Mouse (Mus musculus): Measurements from ENCODE around the gene Arfgap2. TPM values are rescaled to one million over a fixed set of nuclear protein-coding genes. Genes with fewer than 3 reads are reported as not detected.
"Not testable (repeated sequence)": the region's sequence is repeated elsewhere in the genome, so short reads cannot be mapped to it uniquely, and the experiment has no call there.

Arfgap2 gene
- polyA plus RNA-seq (2014; fragmentation: Nextera tagmentation; extraction: Ambion mirVana): 68.1 and 79.3 TPM in 2 replicates

DNA sequence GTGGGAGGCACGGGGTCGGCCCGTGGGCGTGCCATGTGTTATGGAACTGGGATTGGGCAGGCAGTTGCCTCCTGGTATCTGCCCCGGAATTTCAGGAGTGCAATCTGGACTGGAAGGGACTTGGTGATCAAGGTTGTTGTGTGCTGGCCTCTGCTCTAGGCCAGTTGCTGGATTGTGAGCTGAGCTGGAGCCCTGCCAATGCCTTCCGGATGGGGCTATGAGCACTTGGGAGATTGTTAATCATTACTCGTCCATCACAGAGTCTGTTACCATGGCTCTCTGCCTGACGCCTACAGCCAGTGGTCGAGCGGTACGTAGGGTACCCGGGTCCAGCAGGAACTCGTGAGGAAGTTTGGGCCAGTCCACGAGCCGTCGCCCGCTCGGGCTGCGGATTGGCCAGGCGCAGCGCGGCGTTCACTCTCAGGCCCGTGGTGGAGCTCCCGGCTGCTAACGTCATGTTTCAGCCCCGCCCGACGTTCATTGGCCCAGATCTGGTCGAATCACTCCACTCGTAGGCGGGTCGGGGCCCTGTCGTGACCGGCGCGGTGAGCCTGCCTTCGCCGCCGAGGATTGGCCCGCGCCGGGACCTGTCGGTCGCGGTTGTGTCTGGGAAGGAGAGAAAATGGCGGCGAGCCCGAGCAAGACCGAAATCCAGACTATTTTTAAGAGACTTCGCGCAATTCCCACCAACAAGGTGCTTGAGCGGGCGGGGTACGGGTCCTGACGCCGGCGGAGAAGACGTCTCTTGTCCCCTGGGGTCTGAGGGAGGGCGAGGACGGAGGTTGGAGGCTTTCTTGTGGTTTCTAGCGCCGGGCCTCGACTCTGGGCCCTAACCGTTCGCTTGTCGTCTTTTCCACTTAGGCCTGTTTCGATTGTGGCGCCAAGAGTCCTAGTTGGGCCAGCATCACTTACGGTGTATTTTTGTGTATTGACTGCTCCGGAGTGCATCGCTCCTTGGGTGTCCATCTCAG lies at the start of gene Arfgap2:
TSS of gene Arfgap2 (plus strand) at position 264 of the 971 bp plus-strand sequence.
- Histone ChIP-seq H3K27ac (replicated peaks; ENCODE audit: low read depth, low read length) (peak within 1 kb of the TSS; percentile 93), H3K4me1 (ENCODE audit: control insufficient read depth, insufficient read depth, low read length) (peaks cover 8% of the 10 kb centered on the region; the same call in 1 of the 2 replicates), H3K9ac (ENCODE audit: low read depth, low read length) (peak within 1 kb of the TSS; percentile 94), H3K36me3 (ENCODE audit: control insufficient read depth, insufficient read depth, low read length) (peaks cover 64% of the 10 kb centered on the region), H3K4me3 (ENCODE audit: low read depth, low read length) (peak within 1 kb of the TSS; percentile 80), H3K4me2 (ENCODE audit: low read depth, low read length) (peak within 1 kb of the TSS; percentile 79), H3K9me3 (ENCODE audit: control insufficient read depth, low read length) (no peaks in the 10 kb centered on the region), H3K27me3 (replicated peaks; ENCODE audit: control insufficient read depth, insufficient read depth, low read length) (no peaks in the 10 kb centered on the region)
- peak; percentile 100 for ATAC-seq (ENCODE audit: low read depth)
- under 1% methylated on average over 69 of the region's 72 CpGs for WGBS
- DNase-seq (ENCODE audit: low spot score): peak; percentile 99

DNA sequence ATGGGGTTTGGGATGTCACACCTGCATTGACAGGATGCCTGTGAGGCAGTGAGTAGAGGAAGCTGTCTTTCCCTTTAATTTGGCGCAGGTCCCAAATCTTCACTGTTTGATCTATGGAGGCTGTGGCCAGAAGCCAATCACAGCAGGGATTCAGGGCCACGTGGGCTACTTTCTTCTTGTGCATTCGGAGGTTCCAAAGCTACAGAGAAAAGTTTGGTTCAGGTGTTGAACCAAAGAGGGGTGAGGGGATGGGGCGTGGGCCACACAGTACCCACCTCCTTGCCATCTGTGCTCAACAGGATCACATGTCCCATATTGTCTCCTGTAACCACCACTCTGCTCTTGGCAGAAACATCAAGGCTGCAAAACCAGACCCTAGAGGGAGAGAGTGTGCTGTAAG lies 47.7 kb upstream of the Arfgap2 start:
- no peak for ATAC-seq (ENCODE audit: low read depth)
- Histone ChIP-seq H3K9me3 (ENCODE audit: control insufficient read depth, low read length) (no peaks in the 10 kb centered on the region), H3K9ac (ENCODE audit: low read depth, low read length) (no peak overlapping the region), H3K4me1 (ENCODE audit: control insufficient read depth, insufficient read depth, low read length) (no peaks in the 10 kb centered on the region), H3K27ac (replicated peaks; ENCODE audit: low read depth, low read length) (no peak overlapping the region), H3K4me2 (ENCODE audit: low read depth, low read length) (no peak overlapping the region), H3K36me3 (ENCODE audit: control insufficient read depth, insufficient read depth, low read length) (peaks cover 42% of the 10 kb centered on the region), H3K4me3 (ENCODE audit: low read depth, low read length) (no peak overlapping the region), H3K27me3 (replicated peaks; ENCODE audit: control insufficient read depth, insufficient read depth, low read length) (no peaks in the 10 kb centered on the region)
- 59% methylated on average over 4 of the region's 4 CpGs for WGBS
- no peak for DNase-seq (ENCODE audit: low spot score)

DNA sequence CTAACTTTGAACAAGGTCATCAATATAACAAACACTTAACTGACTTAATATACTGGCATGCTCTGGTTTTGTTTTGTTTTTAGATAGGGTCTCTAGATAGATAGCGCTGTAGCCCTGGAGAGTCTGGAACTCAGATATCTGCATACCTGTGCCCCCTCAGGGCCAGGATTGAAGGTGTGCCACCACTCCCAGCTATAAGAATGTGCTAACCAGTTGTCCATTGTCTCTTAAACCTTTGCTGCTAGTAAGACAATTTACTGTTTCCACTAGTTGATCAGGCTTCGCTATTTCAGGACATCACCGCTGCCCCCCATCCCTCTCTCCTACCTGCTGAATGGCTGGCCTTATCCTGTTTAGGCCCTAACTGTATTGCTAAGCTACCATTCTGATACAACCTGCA lies 44.3 kb upstream of the Arfgap2 start:
- no peaks in the 10 kb centered on the region for H3K9me3 ChIP-seq (ENCODE audit: control insufficient read depth, low read length)
- 91% methylated on average over 3 of the region's 3 CpGs for WGBS
- H3K9ac ChIP-seq (ENCODE audit: low read depth, low read length): no peak overlapping the region
- H3K4me2 ChIP-seq (ENCODE audit: low read depth, low read length): no peak overlapping the region
- DNase-seq (ENCODE audit: low spot score) (no peak), ATAC-seq (ENCODE audit: low read depth) (no peak)
- H3K36me3 ChIP-seq (ENCODE audit: control insufficient read depth, insufficient read depth, low read length): peaks cover 14% of the 10 kb centered on the region; the same call in 1 of the 2 replicates
- H3K27me3 ChIP-seq (replicated peaks; ENCODE audit: control insufficient read depth, insufficient read depth, low read length): no peaks in the 10 kb centered on the region
- no peak overlapping the region for H3K4me3 ChIP-seq (ENCODE audit: low read depth, low read length)
- no peak overlapping the region for H3K27ac ChIP-seq (replicated peaks; ENCODE audit: low read depth, low read length)
- no peaks in the 10 kb centered on the region for H3K4me1 ChIP-seq (ENCODE audit: control insufficient read depth, insufficient read depth, low read length)

DNA sequence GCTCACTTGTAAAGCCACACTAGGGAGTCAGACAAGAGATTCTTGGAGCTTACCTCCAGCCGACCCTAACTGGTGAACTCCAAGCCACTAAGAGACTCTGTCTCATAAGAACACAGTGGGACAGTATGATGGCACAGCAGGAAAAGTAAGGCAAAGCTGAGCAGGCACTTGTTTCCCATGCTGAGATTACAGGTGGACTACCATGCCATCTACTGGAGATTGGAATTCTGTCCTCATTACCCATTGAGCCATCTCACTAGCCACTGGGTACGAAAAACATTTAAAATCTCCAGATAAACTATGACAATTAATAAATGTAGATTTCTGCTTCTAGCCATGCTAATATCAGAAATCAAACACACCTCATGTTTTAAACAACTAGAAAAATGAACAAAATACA lies 41.2 kb upstream of the Arfgap2 start:
- Histone ChIP-seq H3K9me3 (ENCODE audit: control insufficient read depth, low read length) (no peaks in the 10 kb centered on the region), H3K4me3 (ENCODE audit: low read depth, low read length) (no peak overlapping the region), H3K36me3 (ENCODE audit: control insufficient read depth, insufficient read depth, low read length) (peaks cover 2% of the 10 kb centered on the region; the same call in 1 of the 2 replicates), H3K9ac (ENCODE audit: low read depth, low read length) (no peak overlapping the region), H3K27ac (replicated peaks; ENCODE audit: low read depth, low read length) (no peak overlapping the region), H3K4me1 (ENCODE audit: control insufficient read depth, insufficient read depth, low read length) (no peaks in the 10 kb centered on the region), H3K4me2 (ENCODE audit: low read depth, low read length) (no peak overlapping the region), H3K27me3 (replicated peaks; ENCODE audit: control insufficient read depth, insufficient read depth, low read length) (no peaks in the 10 kb centered on the region)
- DNase-seq (ENCODE audit: low spot score) (no peak), ATAC-seq (ENCODE audit: low read depth) (no peak)
- WGBS: 84% methylated on average over 2 of the region's 2 CpGs

DNA sequence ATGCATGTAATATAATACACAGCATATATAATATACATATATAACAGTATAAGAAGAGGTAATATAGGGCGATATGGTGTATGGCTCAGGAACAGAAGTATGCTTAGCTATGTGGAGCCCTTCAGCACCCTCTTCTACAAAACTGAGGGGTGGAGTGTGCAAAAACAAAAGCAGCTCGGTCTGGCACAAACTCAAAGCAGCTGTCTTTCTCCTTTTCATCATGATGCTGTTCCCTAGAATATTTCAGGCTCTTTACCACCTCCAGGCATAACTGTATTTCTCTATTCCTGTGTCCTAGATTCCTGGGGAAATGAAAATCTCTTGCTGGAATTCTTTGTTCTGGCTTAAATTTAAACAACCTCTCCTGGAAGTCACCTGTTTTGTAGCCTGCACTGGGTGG lies 35.0 kb upstream of the Arfgap2 start:
- H3K4me2 ChIP-seq (ENCODE audit: low read depth, low read length): no peak overlapping the region
- DNase-seq (ENCODE audit: low spot score) (no peak), ATAC-seq (ENCODE audit: low read depth) (no peak)
- H3K4me1 ChIP-seq (ENCODE audit: control insufficient read depth, insufficient read depth, low read length): no peaks in the 10 kb centered on the region
- no peak overlapping the region for H3K4me3 ChIP-seq (ENCODE audit: low read depth, low read length)
- H3K27me3 ChIP-seq (replicated peaks; ENCODE audit: control insufficient read depth, insufficient read depth, low read length): no peaks in the 10 kb centered on the region
- H3K27ac ChIP-seq (replicated peaks; ENCODE audit: low read depth, low read length): no peak overlapping the region
- H3K9me3 ChIP-seq (ENCODE audit: control insufficient read depth, low read length): no peaks in the 10 kb centered on the region
- no peak overlapping the region for H3K9ac ChIP-seq (ENCODE audit: low read depth, low read length)
- WGBS: 49% methylated on average over 2 of the region's 2 CpGs
- H3K36me3 ChIP-seq (ENCODE audit: control insufficient read depth, insufficient read depth, low read length): peaks cover 21% of the 10 kb centered on the region; the same call in 1 of the 2 replicates

DNA sequence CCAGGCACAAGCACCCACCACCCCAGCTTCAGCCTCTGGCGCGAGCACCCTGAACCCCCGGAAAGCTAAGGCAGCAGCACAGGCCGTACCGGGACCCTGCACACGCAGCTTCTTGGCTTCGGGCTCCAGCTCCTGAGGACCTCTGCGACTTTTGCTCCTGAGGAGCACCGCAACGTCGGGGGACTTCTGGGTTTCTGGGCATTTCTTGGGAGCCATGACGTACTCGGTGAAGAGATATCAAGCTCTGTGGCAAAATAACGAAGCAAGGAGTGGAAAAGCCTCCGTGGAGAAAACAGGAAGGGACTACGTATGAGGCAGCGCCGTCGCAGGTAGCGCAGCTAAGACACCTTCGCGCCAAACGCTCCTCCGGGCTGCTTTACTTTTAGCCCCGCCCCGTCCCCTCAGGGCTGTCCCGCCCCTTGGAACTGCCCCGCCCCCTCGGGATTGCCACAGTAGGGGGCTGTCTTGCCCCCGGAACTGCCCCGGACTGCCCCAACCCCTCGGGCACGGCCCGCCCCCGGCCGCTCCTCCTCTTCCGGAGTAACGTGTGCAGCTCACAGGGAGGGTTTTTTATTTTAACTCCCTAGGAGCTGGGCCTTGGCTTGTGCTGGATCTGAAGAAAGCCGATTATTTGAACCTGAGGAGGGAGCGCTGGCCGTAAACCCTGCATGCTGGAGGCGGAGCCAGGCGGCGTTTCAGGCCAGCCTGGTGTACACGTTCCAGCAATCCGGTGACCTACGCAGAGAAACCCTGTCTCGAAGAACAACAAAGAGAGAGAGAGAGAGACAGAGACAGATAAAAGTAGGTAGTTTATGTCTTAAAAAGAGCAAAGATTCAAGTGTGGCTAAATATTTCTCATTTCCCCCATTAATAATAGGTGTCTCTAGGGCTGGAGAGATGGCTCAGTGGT lies 27.9 kb upstream of the Arfgap2 start, which contains the start of gene Ddb2:
TSS of gene Ddb2 (minus strand) at position 382 of the 910 bp plus-strand sequence.
- peaks cover 6% of the 10 kb centered on the region; the same call in 1 of the 2 replicates for H3K4me1 ChIP-seq (ENCODE audit: control insufficient read depth, insufficient read depth, low read length)
- H3K4me2 ChIP-seq (ENCODE audit: low read depth, low read length): peak within 1 kb of the TSS; percentile 79
- H3K27me3 ChIP-seq (replicated peaks; ENCODE audit: control insufficient read depth, insufficient read depth, low read length): no peaks in the 10 kb centered on the region
- no peaks in the 10 kb centered on the region for H3K9me3 ChIP-seq (ENCODE audit: control insufficient read depth, low read length)
- peak within 1 kb of the TSS; percentile 59 for H3K4me3 ChIP-seq (ENCODE audit: low read depth, low read length)
- ATAC-seq (ENCODE audit: low read depth) (peak; percentile 99), DNase-seq (ENCODE audit: low spot score) (peak; percentile 98)
- WGBS: 2% methylated on average over 41 of the region's 48 CpGs
- peak within 1 kb of the TSS; percentile 88 for H3K27ac ChIP-seq (replicated peaks; ENCODE audit: low read depth, low read length)
- peak within 1 kb of the TSS; percentile 72 for H3K9ac ChIP-seq (ENCODE audit: low read depth, low read length)
- 0 out of 2 replicates have a peak, but pooled peaks cover 14% of the 10 kb centered on the region for H3K36me3 ChIP-seq (ENCODE audit: control insufficient read depth, insufficient read depth, low read length)

DNA sequence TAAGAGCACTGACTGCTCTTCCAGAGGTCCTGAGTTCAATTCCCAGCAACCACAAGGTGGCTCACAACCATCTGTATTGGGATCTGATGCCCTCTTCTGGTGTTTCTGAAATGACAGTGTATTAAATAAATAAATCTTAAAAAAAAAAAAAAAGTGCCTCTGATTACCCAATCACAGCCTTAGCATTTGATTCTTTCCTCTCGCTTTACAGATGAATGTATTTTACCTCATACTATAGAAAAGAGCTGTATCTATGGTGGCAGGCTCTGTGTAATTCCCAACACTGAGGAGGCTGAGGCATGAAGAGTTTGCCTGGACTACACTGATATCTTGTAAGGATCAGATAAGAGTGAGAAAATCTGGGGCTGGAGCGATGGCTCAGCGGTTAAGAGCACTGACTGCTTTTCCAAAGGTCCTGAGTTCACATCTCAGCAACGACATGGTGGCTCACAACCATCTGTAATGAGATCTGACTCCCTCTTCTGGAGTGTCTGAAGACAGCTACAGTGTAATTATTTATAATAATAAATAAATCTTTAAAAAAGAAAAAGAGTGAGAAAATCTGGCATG lies 27.2 kb upstream of the Arfgap2 start:
- H3K27me3 ChIP-seq (replicated peaks; ENCODE audit: control insufficient read depth, insufficient read depth, low read length); DNase-seq (ENCODE audit: low spot score); H3K36me3 ChIP-seq (ENCODE audit: control insufficient read depth, insufficient read depth, low read length); H3K9me3 ChIP-seq (ENCODE audit: control insufficient read depth, low read length); H3K4me1 ChIP-seq (ENCODE audit: control insufficient read depth, insufficient read depth, low read length): not testable (repeated sequence)
- Histone ChIP-seq H3K4me2 (ENCODE audit: low read depth, low read length) (peak overlapping the region; percentile 79), H3K27ac (replicated peaks; ENCODE audit: low read depth, low read length) (peak overlapping the region; percentile 88), H3K4me3 (ENCODE audit: low read depth, low read length) (peak overlapping the region; percentile 59), H3K9ac (ENCODE audit: low read depth, low read length) (peak overlapping the region; percentile 72)
- WGBS: 19% methylated on average over 4 of the region's 4 CpGs
- ATAC-seq (ENCODE audit: low read depth): peak; percentile 38

DNA sequence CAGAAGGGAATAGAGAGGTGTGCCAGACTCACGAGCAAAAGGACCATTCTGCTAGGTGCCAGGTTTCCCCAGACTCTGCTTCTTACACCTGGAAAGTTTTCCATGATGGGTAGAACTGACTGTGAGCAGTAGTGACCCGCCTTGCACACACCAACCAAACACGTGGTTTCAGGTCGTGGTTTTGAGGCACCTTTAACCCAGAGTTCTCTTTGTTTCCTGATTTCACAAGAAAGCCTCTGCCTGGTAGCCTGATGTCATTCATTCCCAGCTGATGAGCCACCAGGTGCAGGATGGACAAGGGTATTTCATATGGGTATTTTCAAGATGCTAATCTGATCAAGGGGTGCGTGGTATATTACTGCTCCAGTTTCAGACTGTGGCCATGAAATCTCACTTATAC lies 22.2 kb upstream of the Arfgap2 start:
- DNase-seq (ENCODE audit: low spot score): no peak

More for the DNA sequence above, 22.2 kb upstream of the Arfgap2 start:
- H3K4me3 ChIP-seq (ENCODE audit: low read depth, low read length): no peak overlapping the region
- H3K9ac ChIP-seq (ENCODE audit: low read depth, low read length): no peak overlapping the region
- WGBS: 64% methylated on average over 5 of the region's 5 CpGs
- H3K4me1 ChIP-seq (ENCODE audit: control insufficient read depth, insufficient read depth, low read length): no peaks in the 10 kb centered on the region
- H3K27ac ChIP-seq (replicated peaks; ENCODE audit: low read depth, low read length): no peak overlapping the region
- H3K4me2 ChIP-seq (ENCODE audit: low read depth, low read length): no peak overlapping the region
- ATAC-seq (ENCODE audit: low read depth): no peak
- no peaks in the 10 kb centered on the region for H3K27me3 ChIP-seq (replicated peaks; ENCODE audit: control insufficient read depth, insufficient read depth, low read length)
- no peaks in the 10 kb centered on the region for H3K36me3 ChIP-seq (ENCODE audit: control insufficient read depth, insufficient read depth, low read length)
- H3K9me3 ChIP-seq (ENCODE audit: control insufficient read depth, low read length): no peaks in the 10 kb centered on the region
